Mouse (Mus musculus) yolk sac, embryonic 10.5 days (tissue): ENCODE results near the gene Eif4a1.
"Not testable (repeated sequence)": the region's sequence is repeated elsewhere in the genome, so short reads cannot be mapped to it uniquely, and the experiment has no call there.

ENCODE experiments used
- DNase-seq: peaks from one replicate; pipeline ENCODE4 v3.0.0-alpha.2; 2017; ENCODE audit warnings: low spot score

Gene Eif4a1

DNA sequence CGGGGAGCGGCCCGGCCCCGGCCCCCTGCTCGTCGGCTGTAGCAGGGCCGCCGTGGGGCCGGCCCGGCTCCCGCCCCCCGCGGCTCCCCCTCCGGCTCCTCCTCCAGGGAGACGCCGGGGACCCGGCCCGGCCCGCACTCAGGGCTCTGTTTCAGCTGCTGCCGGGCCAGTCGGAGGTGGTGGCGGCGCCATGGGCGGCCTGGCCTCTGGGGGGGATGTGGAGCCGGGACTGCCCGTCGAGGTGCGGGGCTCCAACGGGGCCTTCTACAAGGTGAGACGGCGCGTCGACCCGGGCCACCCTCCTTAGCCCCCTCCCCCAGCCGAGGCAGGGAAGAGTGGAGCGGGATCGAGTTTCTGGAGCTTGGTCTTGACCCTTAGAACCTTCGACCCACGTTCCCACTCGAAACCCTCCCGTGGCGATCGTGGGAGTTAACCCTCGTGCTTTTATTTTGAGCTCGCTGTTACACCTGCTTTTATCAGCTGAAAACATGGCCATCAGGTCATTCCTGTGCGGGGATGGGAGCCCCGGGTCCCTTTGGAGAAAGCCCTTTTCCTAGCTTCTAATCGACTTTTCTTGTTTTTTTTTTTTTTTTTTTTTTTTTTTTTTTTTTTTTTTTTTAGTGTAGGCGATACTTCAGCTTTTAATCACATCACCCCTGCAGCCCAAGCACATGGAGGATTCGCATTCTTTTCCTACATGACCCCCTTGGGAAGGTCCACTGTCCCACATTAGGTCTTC, 38.9 kb downstream of the Eif4a1 start:
- DNase-seq = no peak

DNA sequence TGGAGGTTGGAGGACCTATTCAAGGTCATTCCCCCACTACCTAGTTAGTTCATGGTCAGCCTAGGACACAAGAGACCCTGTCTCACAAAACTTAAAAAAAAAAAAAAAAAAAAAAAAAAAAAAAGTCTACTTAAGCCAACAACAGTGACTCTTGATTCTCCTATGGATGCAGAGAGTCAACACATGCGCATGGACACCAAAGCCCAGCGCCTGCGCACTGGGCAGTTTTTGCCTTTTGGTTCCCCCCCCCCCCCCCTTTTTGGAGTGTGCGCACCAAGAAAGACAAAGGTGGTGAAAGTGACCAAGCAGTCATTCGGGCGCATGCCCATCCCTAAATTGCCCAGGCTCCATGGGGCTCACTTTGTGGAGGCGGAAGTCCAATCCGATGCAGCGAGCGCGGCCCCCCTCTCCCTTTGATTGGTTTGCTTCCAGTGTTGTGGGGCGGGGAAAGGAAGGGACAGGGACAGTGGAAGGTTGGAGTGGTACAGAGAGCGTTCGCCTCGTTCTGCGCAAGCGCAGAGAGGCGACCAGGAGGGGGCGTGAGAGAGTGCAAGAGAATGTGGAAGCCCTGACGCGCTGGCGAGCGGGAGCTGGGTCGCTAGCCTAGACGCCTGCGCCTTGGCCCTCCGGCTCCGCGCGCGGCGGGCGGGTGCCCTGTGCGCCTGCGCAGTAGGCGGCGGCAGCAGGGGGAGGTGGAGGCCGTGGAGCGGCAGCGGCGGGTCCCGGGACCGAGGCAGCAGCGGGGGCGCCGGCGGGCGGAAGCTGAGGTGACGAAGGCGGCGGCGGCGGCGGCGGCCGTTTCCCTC, 39.7 kb downstream of the Eif4a1 start, which contains the start of gene Fxr2:
TSS of gene Fxr2 (plus strand) at position 707 of the 806 bp plus-strand sequence.
- peak; percentile 100 for DNase-seq

DNA sequence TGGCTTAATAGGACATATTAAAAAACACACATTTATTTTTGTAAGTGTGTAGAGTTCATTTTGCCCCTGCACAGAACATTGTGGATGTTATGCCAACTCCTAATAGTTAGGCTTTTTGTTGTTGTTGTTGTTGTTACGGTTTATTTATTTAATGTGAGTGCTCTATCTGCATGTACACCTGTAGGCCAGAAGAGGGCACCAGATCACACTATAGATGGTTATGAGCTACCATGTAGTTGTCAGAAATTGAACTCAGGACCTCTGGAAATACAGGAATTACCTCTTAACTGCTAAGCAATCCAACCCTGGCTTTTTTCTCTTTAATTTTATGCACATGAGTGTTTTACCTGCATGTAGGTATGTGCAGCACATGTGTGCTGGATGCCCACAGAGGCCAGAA, 42.4 kb downstream of the Eif4a1 start:
- DNase-seq = no peak

DNA sequence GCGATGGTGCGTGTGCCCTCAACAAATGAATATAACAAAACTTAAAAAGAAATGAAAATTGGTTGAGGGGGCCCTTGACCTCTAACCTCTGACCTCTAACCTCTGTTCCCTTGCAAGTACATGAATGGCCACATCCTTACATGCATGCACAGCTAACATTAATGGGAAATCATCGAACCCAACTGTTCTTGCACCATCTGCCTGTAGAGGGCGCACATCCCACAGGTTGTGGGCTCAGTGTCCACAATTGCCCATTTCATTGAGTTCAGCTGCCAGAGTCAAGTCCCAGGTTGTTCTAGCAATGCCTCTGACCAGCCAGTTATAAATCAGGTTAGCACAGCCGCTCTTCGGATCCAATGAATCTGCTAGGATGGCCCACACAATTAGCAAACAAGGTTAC, 43.9 kb downstream of the Eif4a1 start:
- DNase-seq = peak; percentile 67

DNA sequence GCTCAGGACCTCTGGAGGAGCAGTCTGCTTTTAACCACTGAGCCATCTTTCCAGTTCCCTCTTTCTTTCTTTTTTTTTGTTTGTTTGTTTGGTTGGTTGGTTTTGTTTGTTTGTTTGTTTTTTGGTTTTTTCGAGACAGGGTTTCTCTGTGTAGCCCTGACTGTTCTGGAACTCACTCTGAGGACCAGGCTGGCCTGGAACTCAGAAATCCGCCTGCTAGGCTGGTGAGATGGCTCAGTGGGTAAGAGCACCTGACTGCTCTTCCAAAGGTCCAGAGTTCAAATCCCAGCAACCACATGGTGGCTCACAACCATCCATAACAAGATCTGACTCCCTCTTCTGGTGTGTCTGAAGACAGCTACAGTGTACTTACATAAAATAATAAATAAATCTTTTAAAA, 47.9 kb downstream of the Eif4a1 start:
- not testable (repeated sequence) for DNase-seq

DNA sequence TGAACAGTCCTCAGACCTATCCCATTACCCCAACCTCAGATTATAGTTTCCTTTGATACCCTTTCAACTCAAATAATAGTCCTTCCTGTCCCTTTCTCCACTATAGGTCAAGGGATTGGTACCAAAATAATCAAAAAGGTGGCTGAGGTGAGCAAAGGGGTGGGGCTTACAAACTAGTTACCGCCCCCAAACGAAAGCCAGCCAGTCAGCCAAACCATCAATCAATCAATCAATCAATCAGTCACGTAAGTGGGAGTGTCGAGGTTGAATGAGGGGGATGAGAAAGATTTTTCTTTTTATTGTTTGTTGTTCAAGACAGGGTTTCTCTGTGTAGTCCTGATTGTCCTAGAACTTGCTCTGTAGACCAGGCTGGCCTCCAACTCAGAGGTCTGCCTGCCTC, 49.2 kb downstream of the Eif4a1 start:
- no peak for DNase-seq

DNA sequence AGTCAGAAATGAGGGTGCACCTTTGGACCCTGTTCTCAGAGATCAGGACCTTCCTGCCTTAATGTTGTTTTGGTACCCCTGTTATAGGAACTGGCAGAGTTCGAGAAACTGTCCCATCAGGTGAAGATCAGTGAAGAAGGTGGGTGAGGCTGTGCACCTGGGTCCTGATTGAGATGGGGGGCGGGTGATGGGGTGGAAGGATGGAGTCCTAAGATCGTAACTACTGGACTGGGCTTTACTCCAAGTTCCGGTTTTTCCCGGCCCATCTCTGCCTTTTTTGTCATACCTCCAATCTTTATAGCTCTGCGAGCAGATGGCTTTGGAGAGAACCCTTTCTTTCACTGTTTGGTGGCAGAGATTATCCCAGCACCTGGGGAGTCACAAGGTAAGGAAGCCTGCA, 49.8 kb downstream of the Eif4a1 start:
- DNase-seq = no peak

DNA sequence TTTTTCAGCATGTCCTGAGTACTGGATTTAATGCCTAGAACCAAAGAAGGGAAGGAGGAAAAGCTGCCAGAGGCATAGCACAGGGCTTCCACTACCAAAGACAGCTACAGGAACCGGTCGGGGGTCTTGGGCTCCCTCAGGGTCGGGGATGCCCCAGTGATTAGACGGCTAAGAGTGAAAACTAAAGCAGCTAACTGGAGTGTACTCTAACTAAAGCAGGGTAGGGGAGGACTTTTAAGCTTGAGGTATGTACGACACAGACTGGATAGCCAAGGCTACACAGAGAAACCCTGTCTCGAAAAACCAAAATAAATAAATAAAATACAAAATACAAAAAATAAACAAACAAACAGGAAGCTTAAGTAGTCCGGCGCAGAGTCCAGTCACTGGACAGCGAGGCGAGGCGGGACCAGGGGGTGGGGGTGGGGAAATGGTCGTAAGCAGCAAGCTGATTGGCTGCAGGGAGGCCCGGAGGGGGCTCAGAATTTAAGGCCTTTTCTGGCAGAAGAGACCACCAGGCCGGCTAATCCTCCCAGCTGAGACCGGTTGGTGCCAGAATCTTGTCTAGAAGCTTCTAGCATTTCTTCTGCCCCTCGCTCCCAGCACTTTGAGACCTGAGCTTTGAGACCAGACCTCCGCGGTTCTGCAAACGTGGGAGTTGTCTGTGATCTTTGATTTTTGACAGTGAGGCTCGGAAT, 50.5 kb downstream of the Eif4a1 start, which contains the start of gene Sat2:
TSS of gene Sat2 (plus strand) at position 454 of the 698 bp plus-strand sequence.
- peak; percentile 86 for DNase-seq

DNA sequence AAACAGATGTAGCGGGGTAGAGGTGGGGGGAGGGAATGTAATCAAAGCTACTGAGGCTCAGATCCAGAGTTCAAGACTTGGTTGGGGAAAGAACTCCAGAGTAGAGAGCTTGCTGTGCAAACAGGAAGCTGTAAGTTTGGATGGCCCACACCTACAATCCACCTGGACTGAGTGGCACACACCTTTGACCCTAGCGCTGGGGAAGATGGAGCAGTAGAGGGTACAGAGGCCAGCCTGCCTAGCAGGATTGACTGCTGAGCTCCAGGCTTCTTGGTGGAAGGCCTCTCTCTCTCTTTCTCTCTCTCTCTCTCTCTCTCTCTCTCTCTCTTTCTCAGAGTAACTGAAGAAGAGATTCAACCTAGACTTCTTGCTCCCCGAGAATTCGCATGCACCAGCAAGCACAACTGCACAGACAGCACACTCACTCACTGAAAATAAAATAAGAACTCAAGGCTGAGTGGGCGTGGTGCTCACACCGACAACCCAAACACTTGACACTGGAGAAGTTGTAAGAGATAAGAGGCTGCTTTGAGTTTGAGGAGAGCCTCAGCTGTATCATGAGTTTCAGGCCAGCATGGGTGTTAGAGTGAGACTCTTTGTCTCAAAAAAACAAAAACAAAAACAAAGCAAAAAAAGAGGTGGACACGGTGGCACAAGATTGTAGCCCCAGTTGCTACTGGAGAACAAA, 51.7 kb downstream of the Eif4a1 start:
- DNase-seq = peak; percentile 50

DNA sequence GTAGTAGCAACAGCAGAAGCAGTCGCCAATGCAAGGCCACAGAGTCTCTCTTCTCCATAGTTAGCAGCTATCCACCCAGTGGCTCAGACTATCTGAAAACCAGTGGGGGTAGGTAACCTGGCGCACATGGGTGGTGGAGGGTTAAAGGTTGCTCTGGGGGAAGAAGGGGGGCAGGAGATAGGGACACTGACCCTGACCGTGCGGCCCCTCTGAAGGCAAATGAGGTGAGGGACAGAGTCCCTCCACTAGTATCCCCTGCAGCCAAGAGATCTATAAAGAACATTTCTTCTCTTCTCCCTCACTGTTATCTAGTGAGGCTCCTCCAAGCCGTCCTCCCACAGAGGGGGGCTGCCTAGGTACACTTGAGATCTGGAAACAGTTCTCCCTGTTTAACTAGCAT, 54.4 kb downstream of the Eif4a1 start, which contains the start of gene Shbg:
TSS of gene Shbg (minus strand) at position 101 of the 400 bp plus-strand sequence.
- no peak for DNase-seq
